Mouse (Mus musculus) liver, embryonic 16.5 days (tissue): ENCODE results near the gene Anks1. TPM values are rescaled to one million over a fixed set of nuclear protein-coding genes. Genes with fewer than 3 reads are reported as not detected.
"Not testable (repeated sequence)": the region's sequence is repeated elsewhere in the genome, so short reads cannot be mapped to it uniquely, and the experiment has no call there.

Experiments
- ATAC-seq: fragments of 200-750 bp; cut with Nextera tagmentation; 2 replicates; pipeline ENCODE4 v1.8.0; 2017; ENCODE audit warnings: low read depth, mild to moderate bottlenecking, moderate number of reproducible peaks, moderate library complexity
- H3K27ac ChIP-seq: fragments of 300-500 bp; sonication (generic); 2 replicates; pipeline ENCODE4 v1.5.1; 2014; ENCODE audit warnings: mild to moderate bottlenecking, low read length
- H3K27me3 ChIP-seq: fragments of 300-500 bp; sonication (generic); 2 replicates; pipeline ENCODE4 v1.6.1; 2014; ENCODE audit warnings: low read depth, low read length, mixed read lengths; ENCODE audit not compliant: control insufficient read depth, insufficient read depth
- H3K36me3 ChIP-seq: fragments of 300-500 bp; sonication (generic); 2 replicates; pipeline ENCODE4 v1.6.1; 2014; ENCODE audit warnings: mild to moderate bottlenecking; ENCODE audit not compliant: control insufficient read depth, insufficient read depth
- H3K4me1 ChIP-seq: fragments of 300-500 bp; sonication (generic); 2 replicates; pipeline ENCODE4 v1.6.1; 2014; ENCODE audit warnings: low read depth, low read length, mixed read lengths; ENCODE audit not compliant: control insufficient read depth
- H3K4me2 ChIP-seq: fragments of 300-500 bp; sonication (generic); 2 replicates; pipeline ENCODE4 v1.6.1; 2014; ENCODE audit warnings: low read depth, low read length, mixed read lengths
- H3K4me3 ChIP-seq: fragments of 300-500 bp; sonication (generic); 2 replicates; pipeline ENCODE4 v1.5.1; 2014; ENCODE audit warnings: low read depth, mild to moderate bottlenecking, low read length
- H3K9ac ChIP-seq: fragments of 300-500 bp; sonication (generic); 2 replicates; pipeline ENCODE4 v1.6.1; 2014; ENCODE audit warnings: low read depth, low read length
- H3K9me3 ChIP-seq: fragments of 300-500 bp; sonication (generic); replicated peaks from 2 replicates; pipeline ENCODE4 v1.6.1; 2016; ENCODE audit warnings: low read length; ENCODE audit not compliant: control insufficient read depth
- WGBS: fragments of 180-500 bp; shearing (Covaris S2); extraction: QIAGEN DNeasy Blood & Tissue Kit; methylation state at CpG from one replicate; pipeline ENCODE4 v1.1.7; 2014; ENCODE audit not compliant: insufficient replicate concordance; 5-methylcytosine and 5-hydroxymethylcytosine counted together
- polyA plus RNA-seq: library from polyadenylated mRNA; unstranded; fragments of >200 nt; fragmentation: Nextera tagmentation; extraction: Ambion mirVana; gene quantifications from 2 replicates; pipeline ENCODE4 v1.2.1, GENCODE M21; 2015

Gene Anks1
- polyA plus RNA-seq, 1 experiment from 2014 or later: 4.4 TPM

DNA sequence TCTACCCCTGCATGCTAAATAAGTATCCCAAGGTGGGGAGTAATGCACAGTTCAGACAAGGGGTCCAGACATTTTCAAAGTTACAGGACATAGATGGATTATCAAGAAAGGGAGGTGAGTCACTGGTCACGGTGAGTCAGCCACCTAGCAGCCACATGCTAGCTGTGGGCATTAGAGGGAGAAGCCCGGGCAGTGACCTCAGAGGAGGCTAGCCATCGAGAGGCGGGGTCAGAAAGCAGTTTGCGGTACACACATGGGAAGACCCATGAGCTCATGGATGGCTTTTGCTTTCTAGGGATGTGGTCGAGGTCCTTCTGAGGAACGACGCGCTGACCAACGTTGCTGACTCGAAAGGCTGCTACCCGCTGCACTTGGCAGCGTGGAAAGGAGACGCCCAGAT, 67.2 kb downstream of the Anks1 start:
- no peak for ATAC-seq
- 81% methylated on average over 14 of the region's 14 CpGs for WGBS
- H3K27ac ChIP-seq: no peak overlapping the region

DNA sequence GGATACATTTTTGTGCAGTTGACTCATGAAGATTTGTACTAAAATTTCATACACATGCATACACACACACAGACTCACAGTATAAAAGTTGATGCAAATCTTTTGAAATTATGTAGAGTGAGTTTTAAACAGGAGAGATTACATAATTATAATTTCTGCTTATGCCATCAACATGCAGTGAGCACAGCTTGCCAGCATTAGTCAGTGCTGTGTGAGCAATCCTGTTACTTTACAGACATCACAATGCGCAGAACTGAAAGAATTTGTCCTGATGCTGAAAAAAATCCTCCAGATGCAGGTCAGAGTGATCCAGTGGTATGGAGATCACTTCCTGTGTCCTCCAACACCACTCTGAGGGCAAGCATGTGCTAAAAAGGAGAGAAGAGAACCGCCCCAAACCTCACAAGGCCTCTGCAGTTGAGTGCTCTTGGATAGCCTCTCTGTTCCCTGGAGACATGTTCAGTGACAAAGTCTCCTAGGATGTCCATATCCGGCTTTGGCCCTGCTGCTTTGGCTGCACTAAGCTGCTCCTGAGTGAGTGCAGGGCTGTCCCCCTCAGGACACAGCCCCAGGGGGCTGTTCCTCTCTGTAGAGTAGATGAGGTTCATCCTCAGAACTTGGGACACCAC, 68.0 kb downstream of the Anks1 start:
- no peak for ATAC-seq
- Histone ChIP-seq H3K4me2 (no peak overlapping the region), H3K4me3 (no peak overlapping the region), H3K27me3 (no peaks in the 10 kb centered on the region), H3K4me1 (no peaks in the 10 kb centered on the region), H3K27ac (no peak overlapping the region), H3K9ac (no peak overlapping the region), H3K9me3 (no peaks in the 10 kb centered on the region), H3K36me3 (no peaks in the 10 kb centered on the region)
- 75% methylated on average over 3 of the region's 3 CpGs for WGBS

More for the DNA sequence above, 67.2 kb downstream of the Anks1 start:
- Histone ChIP-seq H3K9ac (no peak overlapping the region), H3K27me3 (no peaks in the 10 kb centered on the region), H3K4me1 (no peaks in the 10 kb centered on the region), H3K36me3 (no peaks in the 10 kb centered on the region), H3K9me3 (no peaks in the 10 kb centered on the region), H3K4me3 (no peak overlapping the region), H3K4me2 (no peak overlapping the region)

DNA sequence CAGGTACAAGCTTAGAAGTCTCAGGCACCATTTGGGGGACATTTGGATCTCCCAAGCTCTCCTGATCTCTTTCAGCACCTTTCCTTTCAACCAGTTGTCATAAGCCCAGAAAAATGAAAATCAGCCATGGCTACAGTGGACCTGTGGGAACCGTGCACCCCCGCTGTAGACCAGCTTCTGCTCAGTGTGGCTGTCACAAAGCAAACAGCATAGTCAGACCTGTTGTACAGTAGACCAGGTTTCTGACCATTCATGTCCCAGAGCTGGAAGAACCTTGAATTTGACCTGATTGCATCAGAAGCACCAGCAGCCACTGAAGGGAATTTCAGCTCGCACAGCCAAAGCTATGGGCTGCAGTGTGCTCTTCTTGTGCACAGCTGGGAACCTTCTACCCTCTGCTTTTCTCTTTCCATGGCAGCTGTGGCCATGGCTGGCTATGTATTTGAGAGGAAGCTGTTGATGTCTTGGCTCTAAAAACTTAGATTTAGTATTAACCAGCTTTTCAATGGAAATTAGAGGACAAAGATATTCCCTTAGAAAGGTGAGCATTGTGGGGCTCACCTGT, 71.4 kb downstream of the Anks1 start:
- Histone ChIP-seq H3K27ac (peak overlapping the region; percentile 34), H3K4me1 (no peaks in the 10 kb centered on the region), H3K27me3 (no peaks in the 10 kb centered on the region), H3K4me3 (no peak overlapping the region), H3K9ac (no peak overlapping the region), H3K9me3 (no peaks in the 10 kb centered on the region), H3K4me2 (no peak overlapping the region), H3K36me3 (no peaks in the 10 kb centered on the region)
- ATAC-seq: peak; percentile 85
- 71% methylated on average over 3 of the region's 3 CpGs for WGBS

DNA sequence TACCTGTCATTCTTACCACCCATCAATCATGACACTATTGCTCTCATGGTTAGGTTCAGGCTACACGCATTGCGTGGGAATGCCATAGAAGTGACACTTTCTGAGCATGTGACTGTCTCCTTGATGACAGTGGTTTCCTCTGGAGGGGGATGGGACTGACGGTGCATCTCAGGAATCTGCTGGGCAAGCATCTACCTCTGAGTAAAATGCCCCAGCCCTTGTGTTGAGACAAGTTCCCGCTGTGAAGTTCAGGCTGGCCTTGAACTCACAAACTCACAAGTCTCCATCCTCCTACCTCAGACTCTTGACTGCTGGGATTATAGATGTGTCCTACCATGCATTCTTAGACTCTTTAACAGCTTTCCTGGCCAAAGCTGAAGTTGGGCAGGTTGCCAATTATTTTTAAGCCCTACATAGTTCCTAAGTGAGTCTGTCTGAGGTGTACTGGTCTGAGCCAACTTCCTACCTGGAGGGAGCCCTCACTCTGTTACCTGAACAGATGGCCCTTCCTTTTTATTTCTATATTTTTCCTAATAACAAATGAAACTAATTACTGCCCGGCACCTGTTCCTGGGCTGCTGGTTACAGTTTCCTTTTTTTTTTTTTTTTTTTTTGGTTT, 72.5 kb downstream of the Anks1 start:
- Histone ChIP-seq H3K4me2 (no peak overlapping the region), H3K27ac (no peak overlapping the region), H3K36me3 (no peaks in the 10 kb centered on the region), H3K4me3 (no peak overlapping the region), H3K27me3 (no peaks in the 10 kb centered on the region), H3K9me3 (no peaks in the 10 kb centered on the region), H3K4me1 (no peaks in the 10 kb centered on the region), H3K9ac (no peak overlapping the region)
- 75% methylated on average over 5 of the region's 5 CpGs for WGBS
- no peak for ATAC-seq

DNA sequence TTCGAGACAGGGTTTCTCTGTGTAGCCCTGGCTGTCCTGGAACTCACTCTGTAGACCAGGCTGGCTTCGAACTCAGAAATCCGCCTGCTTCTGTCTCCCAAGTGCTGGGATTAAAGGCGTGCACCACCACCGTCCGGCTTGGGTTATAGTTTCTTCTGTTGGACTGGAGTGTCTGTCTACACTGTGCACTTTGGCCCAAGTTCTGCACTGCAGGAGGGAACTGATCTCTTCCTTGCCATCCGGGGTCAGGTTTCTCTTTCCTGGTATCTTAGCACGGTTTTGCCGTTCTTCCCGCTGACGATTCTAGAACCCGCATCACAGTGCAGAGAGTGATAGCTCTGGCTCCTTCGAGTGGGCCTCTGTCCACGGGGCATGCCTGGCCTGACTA, 73.0 kb downstream of the Anks1 start:
- H3K9me3 ChIP-seq, H3K4me1 ChIP-seq, ATAC-seq, H3K4me3 ChIP-seq, H3K9ac ChIP-seq, H3K36me3 ChIP-seq, H3K27ac ChIP-seq, H3K27me3 ChIP-seq, H3K4me2 ChIP-seq: not testable (repeated sequence)
- 80% methylated on average over 13 of the region's 14 CpGs for WGBS

DNA sequence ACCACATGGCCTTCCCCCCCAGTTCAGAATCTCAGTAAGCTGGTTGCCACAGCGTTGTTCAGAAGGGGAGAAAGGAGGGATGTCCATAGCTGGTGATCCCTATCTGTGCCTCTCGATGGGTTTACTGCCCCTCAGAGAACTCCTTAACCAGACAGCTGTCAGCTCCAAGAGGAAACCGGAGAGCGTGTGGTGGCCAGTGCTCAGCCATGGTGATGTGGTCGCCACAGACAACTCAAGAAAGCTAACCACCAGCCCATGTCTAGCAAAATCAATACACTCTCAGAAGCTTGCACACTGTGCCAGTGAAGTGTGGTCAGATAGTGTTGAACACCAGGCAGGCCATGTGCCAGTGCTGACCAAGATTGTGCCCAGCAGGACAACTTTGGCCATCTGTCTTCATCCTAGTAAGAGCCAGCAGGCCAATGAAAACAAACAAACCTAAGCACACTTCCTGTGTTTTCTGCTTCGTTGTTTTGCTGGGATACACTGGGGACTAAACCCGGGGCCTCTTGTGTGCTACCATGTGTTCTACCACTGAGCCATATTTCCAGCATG, 73.7 kb downstream of the Anks1 start:
- no peak for ATAC-seq
- Histone ChIP-seq H3K27me3 (no peaks in the 10 kb centered on the region), H3K4me1 (no peaks in the 10 kb centered on the region), H3K9ac (no peak overlapping the region), H3K27ac (no peak overlapping the region), H3K4me2 (no peak overlapping the region), H3K4me3 (no peak overlapping the region), H3K9me3 (no peaks in the 10 kb centered on the region), H3K36me3 (no peaks in the 10 kb centered on the region)
- WGBS: 60% methylated on average over 7 of the region's 7 CpGs

DNA sequence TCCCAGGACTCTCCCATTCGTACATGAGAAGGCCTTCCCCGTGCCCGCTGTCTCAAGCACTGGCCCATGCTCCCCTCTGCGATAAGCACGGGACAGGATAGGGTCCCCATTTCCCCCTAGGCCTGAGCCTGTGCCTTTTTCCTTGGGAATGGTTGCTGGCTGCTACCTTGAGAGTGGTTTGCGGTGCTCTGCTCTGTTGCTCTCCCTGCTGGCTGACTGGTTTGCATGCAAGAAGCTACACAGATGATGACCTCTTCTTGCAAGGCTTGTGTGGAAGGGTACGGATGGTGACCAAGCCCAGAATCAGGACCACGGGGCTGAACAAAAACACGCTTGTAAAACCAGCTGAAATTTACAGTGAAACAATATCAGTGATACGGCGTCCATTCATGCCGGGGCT, 75.3 kb downstream of the Anks1 start:
- Histone ChIP-seq H3K4me3 (no peak overlapping the region), H3K4me2 (no peak overlapping the region), H3K9ac (no peak overlapping the region), H3K4me1 (no peaks in the 10 kb centered on the region), H3K36me3 (no peaks in the 10 kb centered on the region), H3K27ac (no peak overlapping the region), H3K27me3 (no peaks in the 10 kb centered on the region), H3K9me3 (no peaks in the 10 kb centered on the region)
- 82% methylated on average over 12 of the region's 12 CpGs for WGBS
- no peak for ATAC-seq

DNA sequence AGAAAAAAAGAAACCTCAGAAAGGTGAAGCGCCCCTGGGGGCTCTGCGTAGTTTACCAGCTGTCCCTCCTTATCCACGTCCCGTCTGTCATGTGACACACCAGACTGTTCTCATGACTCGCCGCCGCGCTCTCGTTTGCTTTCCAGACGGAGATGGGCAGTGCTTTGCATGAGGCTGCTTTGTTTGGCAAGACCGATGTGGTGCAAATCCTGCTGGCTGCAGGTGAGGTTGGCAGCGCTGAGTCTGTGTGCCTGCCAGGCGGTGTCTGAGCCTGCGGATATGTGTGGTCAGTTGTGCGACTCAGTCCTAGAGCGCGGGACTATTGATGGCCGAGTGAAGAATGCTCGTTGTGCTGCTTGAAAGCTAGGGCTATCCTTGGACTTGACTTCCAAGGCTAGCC, 77.0 kb downstream of the Anks1 start:
- H3K27ac ChIP-seq: no peak overlapping the region
- ATAC-seq: no peak

More for the DNA sequence above, 77.0 kb downstream of the Anks1 start:
- H3K27me3 ChIP-seq: no peaks in the 10 kb centered on the region
- H3K36me3 ChIP-seq: no peaks in the 10 kb centered on the region
- H3K9ac ChIP-seq: no peak overlapping the region
- H3K4me2 ChIP-seq: no peak overlapping the region
- no peak overlapping the region for H3K4me3 ChIP-seq
- no peaks in the 10 kb centered on the region for H3K4me1 ChIP-seq
- no peaks in the 10 kb centered on the region for H3K9me3 ChIP-seq
- WGBS: 85% methylated on average over 19 of the region's 19 CpGs
